Mouse (Mus musculus) lung, embryonic 16.5 days (tissue): ENCODE results near the gene Fbxl17. TPM values are rescaled to one million over a fixed set of nuclear protein-coding genes. Genes with fewer than 3 reads are reported as not detected.

ENCODE experiments used
- ATAC-seq: fragments of 200-750 bp; cut with Nextera tagmentation; 2 replicates; pipeline ENCODE4 v1.8.0; 2017; ENCODE audit warnings: low read depth, mild to moderate bottlenecking, moderate library complexity
- H3K27ac ChIP-seq: fragments of 300-500 bp; sonication (generic); 2 replicates; pipeline ENCODE4 v1.5.1; 2014; ENCODE audit warnings: mild to moderate bottlenecking, control low read depth, low read length
- H3K27me3 ChIP-seq: fragments of 300-500 bp; sonication (generic); 2 replicates; pipeline ENCODE4 v1.6.1; 2014; ENCODE audit warnings: low read depth, low read length, mixed read lengths; ENCODE audit not compliant: control insufficient read depth, insufficient read depth
- H3K36me3 ChIP-seq: fragments of 300-500 bp; sonication (generic); 2 replicates; pipeline ENCODE4 v1.6.1; 2014; ENCODE audit warnings: low read length; ENCODE audit not compliant: control insufficient read depth, insufficient read depth
- H3K4me1 ChIP-seq: fragments of 300-500 bp; sonication (generic); replicated peaks from 2 replicates; pipeline ENCODE4 v1.6.1; 2014; ENCODE audit warnings: low read length, mixed read lengths; ENCODE audit not compliant: control insufficient read depth, insufficient read depth
- H3K4me2 ChIP-seq: fragments of 300-500 bp; sonication (generic); 2 replicates; pipeline ENCODE4 v1.6.1; 2014; ENCODE audit warnings: low read depth, low read length, control low read depth
- H3K4me3 ChIP-seq: fragments of 300-500 bp; sonication (generic); 2 replicates; pipeline ENCODE4 v1.5.1; 2014; ENCODE audit warnings: mild to moderate bottlenecking, low read length, control low read depth
- H3K9ac ChIP-seq: fragments of 300-500 bp; sonication (generic); 2 replicates; pipeline ENCODE4 v1.6.1; 2014; ENCODE audit warnings: low read length, control low read depth
- H3K9me3 ChIP-seq: fragments of 300-500 bp; sonication (generic); 2 replicates; pipeline ENCODE4 v1.6.1; 2016; ENCODE audit warnings: low read length; ENCODE audit not compliant: control insufficient read depth
- WGBS: fragments of 180-500 bp; shearing (Covaris S2); extraction: QIAGEN DNeasy Blood & Tissue Kit; methylation state at CpG from one replicate; pipeline ENCODE4 v1.1.7; 2014; 5-methylcytosine and 5-hydroxymethylcytosine counted together
- polyA plus RNA-seq: library from polyadenylated mRNA; unstranded; fragments of >200 nt; fragmentation: Nextera tagmentation; extraction: Ambion mirVana; gene quantifications from 2 replicates; pipeline ENCODE4 v1.2.1, GENCODE M21; 2015

The Fbxl17 gene
- 3.8 and 4.4 TPM in 2 replicates for polyA plus RNA-seq

DNA sequence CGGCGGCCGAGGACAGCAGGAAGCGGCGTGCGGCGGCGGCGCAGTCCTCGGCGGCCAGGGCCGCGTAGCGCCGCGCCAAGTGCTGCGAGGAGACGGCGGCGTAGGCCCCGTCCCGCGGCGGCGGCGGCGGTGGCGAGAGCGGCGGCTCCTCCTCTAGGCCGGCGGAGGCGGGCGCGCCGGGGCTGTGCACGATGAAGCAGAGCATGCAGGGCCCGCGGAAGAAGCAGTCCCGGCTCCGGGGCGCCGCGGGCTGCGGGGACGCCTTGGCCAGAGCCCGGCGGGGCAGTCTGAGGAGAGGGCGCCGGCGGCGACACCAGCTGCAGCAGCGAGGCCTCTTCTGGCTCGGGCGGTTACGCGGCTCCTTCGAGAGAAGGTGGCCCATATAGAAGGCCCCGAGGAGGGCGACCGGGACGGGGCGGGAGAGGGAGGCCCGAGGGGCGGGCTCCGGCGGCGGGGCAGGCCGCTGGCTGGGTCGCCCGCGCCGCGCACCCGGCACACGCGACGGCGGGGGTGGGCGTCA is at the start of gene Fbxl17:
TSS of gene Fbxl17 (minus strand) at position 382 of the 520 bp plus-strand sequence.
- WGBS, result 0% methylated on average over 47 of the region's 80 CpGs
- Histone ChIP-seq H3K4me1 (peaks cover 34% of the 10 kb centered on the region), H3K27me3 (no peaks in the 10 kb centered on the region), H3K9ac (peak within 1 kb of the TSS; percentile 98), H3K9me3 (no peaks in the 10 kb centered on the region), H3K4me2 (peak within 1 kb of the TSS; percentile 73), H3K4me3 (peak within 1 kb of the TSS; percentile 87), H3K36me3 (no peaks in the 10 kb centered on the region), H3K27ac (peak within 1 kb of the TSS; percentile 95)
- ATAC-seq, result peak; percentile 65

GRCm38 (mm10) chr17:63547465-63547864 is 47.6 kb upstream of the Fbxl17 start:
- ATAC-seq, result no peak
- H3K9ac ChIP-seq, result no peak overlapping the region
- 76% methylated on average over 4 of the region's 4 CpGs for WGBS
- H3K27ac ChIP-seq, result no peak overlapping the region
- H3K4me1 ChIP-seq, result no peaks in the 10 kb centered on the region
- H3K27me3 ChIP-seq, result no peaks in the 10 kb centered on the region
- H3K36me3 ChIP-seq, result no peaks in the 10 kb centered on the region
- H3K4me2 ChIP-seq, result no peak overlapping the region
- H3K9me3 ChIP-seq, result no peaks in the 10 kb centered on the region
- no peak overlapping the region for H3K4me3 ChIP-seq

DNA sequence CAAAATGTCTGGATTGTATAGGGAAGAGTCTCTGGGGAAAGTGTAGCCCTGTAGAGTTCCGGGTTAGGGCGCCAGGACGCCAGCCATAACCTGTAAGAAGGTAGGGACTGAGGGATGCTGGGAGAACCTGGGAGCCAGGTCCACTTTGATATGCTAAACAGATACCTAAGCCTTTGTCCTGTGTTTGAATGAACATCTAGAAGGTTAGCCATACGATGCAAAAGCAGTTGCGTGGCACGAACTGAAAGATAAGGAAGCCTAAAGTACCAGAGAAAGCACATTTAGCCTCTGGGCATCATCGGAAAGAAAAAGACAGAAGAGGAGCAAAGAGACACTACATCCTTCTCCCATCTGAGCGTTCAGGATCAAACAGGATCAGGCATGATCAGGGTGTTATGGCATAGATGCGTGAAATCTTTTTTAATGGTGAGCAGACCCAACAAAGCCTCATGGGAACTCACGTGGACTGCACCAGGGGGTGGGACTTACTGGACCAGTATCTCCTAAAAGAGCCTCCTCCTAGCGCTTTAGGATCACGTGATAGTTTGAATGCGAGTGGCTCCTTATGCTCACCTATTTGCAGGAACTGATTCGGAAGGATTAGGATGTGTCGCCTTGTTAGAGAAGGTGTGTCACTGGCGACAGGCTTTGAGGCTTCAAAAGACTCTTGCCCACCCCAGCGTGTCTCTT is 34.9 kb upstream of the Fbxl17 start:
- WGBS, result 88% methylated on average over 17 of the region's 17 CpGs
- no peak overlapping the region for H3K27ac ChIP-seq

DNA sequence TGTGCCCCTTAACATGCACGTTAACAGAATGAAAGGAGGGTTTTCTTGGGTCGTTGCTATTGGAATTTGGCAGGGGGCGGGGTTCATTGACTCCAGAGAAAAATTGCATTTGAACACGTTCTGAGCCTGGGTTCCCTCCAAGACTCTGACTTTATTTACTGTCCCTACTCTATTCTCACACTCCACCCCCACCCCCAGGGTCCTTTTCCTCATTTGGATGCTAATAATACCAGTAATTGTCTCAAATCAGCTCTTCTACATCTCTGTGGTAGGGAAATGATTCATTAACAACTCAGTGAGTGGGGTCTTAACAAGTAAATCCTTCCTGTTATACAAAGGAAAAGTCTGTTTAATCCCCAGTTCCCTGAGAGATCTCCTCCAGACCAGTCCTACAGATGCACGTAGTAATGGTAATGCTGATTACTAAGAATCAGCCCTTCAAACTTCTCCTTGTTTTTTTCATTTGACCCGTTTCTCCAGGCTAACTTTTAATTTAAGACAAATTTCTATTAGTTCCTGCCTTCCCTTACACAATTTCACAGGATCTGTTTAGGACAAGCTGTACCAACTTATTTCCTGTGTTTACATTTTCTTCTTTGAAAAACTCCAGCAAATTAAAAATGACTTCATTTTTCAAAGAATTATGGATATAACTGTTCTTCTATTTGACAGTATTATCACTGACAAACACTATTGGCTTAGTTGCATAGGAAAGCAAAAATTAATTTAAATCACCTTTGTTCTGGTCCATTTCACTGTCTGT is 33.4 kb upstream of the Fbxl17 start:
- peaks cover 5% of the 10 kb centered on the region for H3K4me1 ChIP-seq
- no peak overlapping the region for H3K4me3 ChIP-seq
- H3K9ac ChIP-seq, result no peak overlapping the region
- H3K36me3 ChIP-seq, result no peaks in the 10 kb centered on the region
- ATAC-seq, result peak; percentile 47; the same call in 1 of the 2 replicates
- 25% methylated on average over 6 of the region's 6 CpGs for WGBS
- no peak overlapping the region for H3K4me2 ChIP-seq
- no peaks in the 10 kb centered on the region for H3K27me3 ChIP-seq
- no peaks in the 10 kb centered on the region for H3K9me3 ChIP-seq
- peak overlapping the region; percentile 46; the same call in 1 of the 2 replicates for H3K27ac ChIP-seq

More for the DNA sequence above, 34.9 kb upstream of the Fbxl17 start:
- H3K4me2 ChIP-seq, result no peak overlapping the region
- peaks cover 5% of the 10 kb centered on the region for H3K4me1 ChIP-seq
- no peaks in the 10 kb centered on the region for H3K9me3 ChIP-seq
- no peaks in the 10 kb centered on the region for H3K36me3 ChIP-seq
- no peak overlapping the region for H3K9ac ChIP-seq
- H3K27me3 ChIP-seq, result no peaks in the 10 kb centered on the region
- ATAC-seq, result no peak
- H3K4me3 ChIP-seq, result no peak overlapping the region

DNA sequence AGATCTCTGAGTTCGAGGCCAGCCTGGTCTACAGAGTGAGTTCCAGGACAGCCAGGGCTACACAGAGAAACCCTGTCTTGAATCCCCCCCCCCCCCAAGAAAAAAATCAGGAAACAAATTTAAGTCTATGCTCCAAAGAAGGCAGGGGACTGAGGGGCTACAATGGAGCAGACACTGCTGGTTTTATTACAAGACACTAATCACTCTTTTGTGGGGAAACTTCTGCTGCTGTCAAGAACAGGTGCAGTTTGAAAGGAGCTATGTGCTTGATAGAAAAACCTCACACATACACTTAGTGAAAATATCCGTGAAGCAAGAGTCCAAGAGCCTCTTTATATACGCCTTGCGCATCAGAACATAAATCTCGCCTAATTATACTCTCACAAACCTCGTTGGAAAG is 29.7 kb upstream of the Fbxl17 start:
- H3K27me3 ChIP-seq, result no peaks in the 10 kb centered on the region
- no peak overlapping the region for H3K4me3 ChIP-seq
- peaks cover 5% of the 10 kb centered on the region for H3K4me1 ChIP-seq
- H3K27ac ChIP-seq, result no peak overlapping the region
- no peak overlapping the region for H3K4me2 ChIP-seq
- no peaks in the 10 kb centered on the region for H3K9me3 ChIP-seq
- H3K36me3 ChIP-seq, result no peaks in the 10 kb centered on the region
- 77% methylated on average over 6 of the region's 6 CpGs for WGBS
- H3K9ac ChIP-seq, result no peak overlapping the region
- ATAC-seq, result no peak

GRCm38 (mm10) chr17:63520691-63521090 is 20.9 kb upstream of the Fbxl17 start:
- ATAC-seq, result no peak
- Histone ChIP-seq H3K4me3 (no peak overlapping the region), H3K36me3 (no peaks in the 10 kb centered on the region), H3K27ac (0 out of 2 replicates have a peak overlapping the region, but pooled peaks have one; percentile 7), H3K4me2 (no peak overlapping the region), H3K27me3 (no peaks in the 10 kb centered on the region), H3K9me3 (no peaks in the 10 kb centered on the region), H3K4me1 (no peaks in the 10 kb centered on the region), H3K9ac (no peak overlapping the region)
- whole genome bisulfite sequencing, result 74% methylated on average over 2 of the region's 2 CpGs

- Histone ChIP-seq H3K36me3 (no peaks in the 10 kb centered on the region), H3K4me1 (peaks cover 4% of the 10 kb centered on the region; the same call in 1 of the 2 replicates), H3K9ac (no peak overlapping the region), H3K27me3 (no peaks in the 10 kb centered on the region), H3K27ac (no peak overlapping the region), H3K4me2 (no peak overlapping the region), H3K9me3 (no peaks in the 10 kb centered on the region), H3K4me3 (no peak overlapping the region)
- 34% methylated on average over 2 of the region's 2 CpGs for WGBS
- ATAC-seq, result no peak
These were observed 10.6 kb upstream of the Fbxl17 start for GRCm38 (mm10) chr17:63510451-63510850.

- peak overlapping the region; percentile 73 for H3K4me2 ChIP-seq
- H3K27ac ChIP-seq, result no peak overlapping the region; the same call in 1 of the 2 replicates
- no peak for ATAC-seq
- WGBS, result 90% methylated on average over 6 of the region's 6 CpGs
- H3K27me3 ChIP-seq, result no peaks in the 10 kb centered on the region
- no peaks in the 10 kb centered on the region for H3K9me3 ChIP-seq
- no peak overlapping the region for H3K9ac ChIP-seq
- H3K4me3 ChIP-seq, result peak overlapping the region; percentile 87
- peaks cover 28% of the 10 kb centered on the region for H3K4me1 ChIP-seq
- no peaks in the 10 kb centered on the region for H3K36me3 ChIP-seq
These were observed 1.3 kb upstream of the Fbxl17 start for GRCm38 (mm10) chr17:63501091-63501490.

GRCm38 (mm10) chr17:63500156-63500834 is 478 bp upstream of the Fbxl17 start:
- Histone ChIP-seq H3K4me2 (peak overlapping the region; percentile 73), H3K36me3 (no peaks in the 10 kb centered on the region), H3K4me1 (peaks cover 34% of the 10 kb centered on the region), H3K27ac (peak overlapping the region; percentile 95), H3K9ac (peak overlapping the region; percentile 98), H3K9me3 (no peaks in the 10 kb centered on the region), H3K27me3 (no peaks in the 10 kb centered on the region), H3K4me3 (peak overlapping the region; percentile 87)
- ATAC-seq, result peak; percentile 88
- 1% methylated on average over 34 of the region's 78 CpGs for WGBS
